Mouse (Mus musculus) forebrain, embryonic 11.5 days (tissue): Measurements from ENCODE around the gene Rab15. TPM values are rescaled to one million over a fixed set of nuclear protein-coding genes. Genes with fewer than 3 reads are reported as not detected.

Experiments
- ATAC-seq: fragments of 200-750 bp; cut with Nextera tagmentation; replicated peaks from 2 replicates; pipeline ENCODE4 v1.8.0; 2017; ENCODE audit warnings: moderate TSS enrichment; ENCODE audit not compliant: low FRiP score
- DNase-seq: peaks from one replicate; pipeline ENCODE4 v3.0.0-alpha.2; 2017; ENCODE audit warnings: low spot score
- H3K27ac ChIP-seq: fragments of 300-500 bp; sonication (generic); 2 replicates; pipeline ENCODE4 v1.5.1; 2014; ENCODE audit warnings: low read depth, low read length
- H3K27me3 ChIP-seq: fragments of 300-500 bp; sonication (generic); 2 replicates; pipeline ENCODE4 v1.6.1; 2014; ENCODE audit warnings: mild to moderate bottlenecking, low read length, mixed read lengths; ENCODE audit not compliant: control insufficient read depth, insufficient read depth
- H3K36me3 ChIP-seq: fragments of 300-500 bp; sonication (generic); 2 replicates; pipeline ENCODE4 v1.6.1; 2014; ENCODE audit warnings: mild to moderate bottlenecking, low read length, moderate library complexity, mixed read lengths; ENCODE audit not compliant: control insufficient read depth, insufficient read depth
- H3K4me1 ChIP-seq: fragments of 300-500 bp; sonication (generic); replicated peaks from 2 replicates; pipeline ENCODE4 v1.6.1; 2014; ENCODE audit warnings: low read length, mixed read lengths; ENCODE audit not compliant: control insufficient read depth, insufficient read depth
- H3K4me2 ChIP-seq: fragments of 300-500 bp; sonication (generic); 2 replicates; pipeline ENCODE4 v1.6.1; 2014; ENCODE audit warnings: low read depth, mild to moderate bottlenecking, low read length, moderate library complexity, mixed read lengths; ENCODE audit not compliant: severe bottlenecking
- H3K4me3 ChIP-seq: fragments of 300-500 bp; sonication (generic); 2 replicates; pipeline ENCODE4 v1.5.1; 2014; ENCODE audit warnings: low read depth, low read length
- H3K9ac ChIP-seq: fragments of 300-500 bp; sonication (generic); 2 replicates; pipeline ENCODE4 v1.6.1; 2014; ENCODE audit warnings: low read length
- H3K9me3 ChIP-seq: fragments of 300-500 bp; sonication (generic); 2 replicates; pipeline ENCODE4 v1.6.1; 2016; ENCODE audit warnings: low read length, mixed read lengths; ENCODE audit not compliant: control insufficient read depth
- WGBS: fragments of 180-500 bp; shearing (Covaris S2); extraction: QIAGEN DNeasy Blood & Tissue Kit; methylation state at CpG from one replicate; pipeline ENCODE4 v1.1.7; 2014; 5-methylcytosine and 5-hydroxymethylcytosine counted together
- polyA plus RNA-seq: library from polyadenylated mRNA; unstranded; fragments of >200 nt; fragmentation: Nextera tagmentation; extraction: Ambion mirVana; gene quantifications from 2 replicates; pipeline ENCODE4 v1.2.1, GENCODE M21; 2014

The Rab15 gene
- polyA plus RNA-seq, 1 experiment from 2014 or later: 11.2 TPM

DNA sequence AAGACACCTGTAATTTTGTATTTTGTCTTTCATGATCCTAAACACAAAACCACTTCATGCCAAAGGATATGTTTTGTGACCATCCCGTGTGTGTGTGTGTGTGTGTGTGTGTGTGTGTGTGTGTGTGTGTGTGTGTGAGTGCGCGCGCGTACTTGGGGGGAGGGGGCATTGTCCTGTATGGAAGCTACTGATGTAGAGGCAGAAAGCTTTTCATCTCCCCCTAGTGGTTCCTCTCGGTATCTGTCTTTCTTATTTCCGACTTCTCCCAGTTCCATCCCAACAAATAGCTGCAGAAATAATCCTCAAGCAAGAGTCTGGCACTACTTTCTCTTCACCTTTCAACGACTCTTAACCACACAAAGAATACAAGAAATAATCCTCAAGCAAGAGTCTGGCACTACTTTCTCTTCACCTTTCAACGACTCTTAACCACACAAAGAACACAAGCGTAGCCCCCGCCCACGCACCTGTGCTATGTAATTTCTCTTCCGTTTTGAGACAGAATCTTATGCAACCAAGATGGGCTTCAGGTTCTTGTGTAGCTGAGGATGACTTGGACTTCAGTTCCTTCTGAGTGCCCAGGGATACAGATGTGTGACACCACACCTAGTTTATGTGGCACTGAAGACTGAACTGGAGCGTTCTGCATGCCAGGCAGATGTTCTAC is 69.9 kb downstream of the Rab15 start:
- 49% methylated on average over 14 of the region's 14 CpGs for WGBS
- no peak overlapping the region for H3K4me2 ChIP-seq
- ATAC-seq: no peak; the same call in 1 of the 2 replicates

DNA sequence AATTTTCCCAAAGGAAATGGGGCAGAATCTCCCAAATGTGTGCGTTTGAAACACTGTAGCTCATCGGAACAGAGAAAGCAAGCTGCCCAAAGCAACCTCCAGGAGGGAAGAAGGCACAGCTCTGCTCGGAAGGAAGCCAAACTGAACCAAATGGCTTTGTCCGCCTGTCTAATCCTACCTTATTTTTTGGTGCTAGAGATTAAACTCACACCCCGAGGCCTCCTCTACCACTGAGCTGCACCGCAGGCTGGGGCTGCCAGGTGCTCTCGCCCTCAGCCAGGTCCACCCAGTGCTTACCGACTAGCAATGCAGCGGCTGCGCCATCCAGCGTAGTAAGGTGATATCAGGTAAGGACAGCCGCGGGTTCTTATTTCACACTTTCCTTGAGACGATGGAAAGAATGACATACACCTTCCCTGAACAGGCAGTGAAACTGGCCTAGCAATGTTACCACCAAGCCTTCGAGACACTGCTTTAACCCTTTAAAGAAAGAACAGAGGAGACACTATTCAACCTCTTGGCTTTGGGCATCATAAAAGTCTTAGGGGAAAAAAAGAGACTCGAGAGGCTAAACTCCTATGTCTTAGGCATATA is 71.7 kb downstream of the Rab15 start:
- Histone ChIP-seq H3K27me3 (no peaks in the 10 kb centered on the region), H3K4me3 (no peak overlapping the region), H3K4me1 (no peaks in the 10 kb centered on the region), H3K4me2 (no peak overlapping the region), H3K36me3 (no peaks in the 10 kb centered on the region), H3K9ac (no peak overlapping the region), H3K9me3 (no peaks in the 10 kb centered on the region), H3K27ac (no peak overlapping the region)
- DNase-seq (no peak), ATAC-seq (no peak)
- WGBS: 81% methylated on average over 16 of the region's 16 CpGs

More for the DNA sequence above, 69.9 kb downstream of the Rab15 start:
- no peaks in the 10 kb centered on the region for H3K27me3 ChIP-seq
- no peak overlapping the region for H3K4me3 ChIP-seq
- H3K36me3 ChIP-seq: no peaks in the 10 kb centered on the region
- no peaks in the 10 kb centered on the region for H3K9me3 ChIP-seq
- no peaks in the 10 kb centered on the region for H3K4me1 ChIP-seq
- H3K27ac ChIP-seq: no peak overlapping the region
- DNase-seq: peak; percentile 67
- no peak overlapping the region for H3K9ac ChIP-seq

Other genes with a start within 250 kb of the Rab15 start
- gene Sptb, start 112.4 kb downstream of the Rab15 start, polyA plus RNA-seq: 4.8 and 5.9 TPM in 2 replicates
- 88.7 and 91.3 TPM in 2 replicates for gene Churc1, start 57.4 kb downstream of the Rab15 start, polyA plus RNA-seq
- 44.7 and 47.4 TPM in 2 replicates for gene Fntb, start 57.3 kb downstream of the Rab15 start, polyA plus RNA-seq
- gene Gpx2, start 27.4 kb downstream of the Rab15 start, polyA plus RNA-seq: 0.20 TPM in 1 of 2 replicates, not detected in the other
- 19.4 and 21.5 TPM in 2 replicates for gene Max, start 139.3 kb upstream of the Rab15 start, polyA plus RNA-seq